Mouse (Mus musculus) CH12.LX (cell line): Measurements from ENCODE around the gene Gm4881. TPM values are rescaled to one million over a fixed set of nuclear protein-coding genes. Genes with fewer than 3 reads are reported as not detected.
"Not testable (repeated sequence)": the region's sequence is repeated elsewhere in the genome, so short reads cannot be mapped to it uniquely, and the experiment has no call there.

Experiments
- DNase-seq: peaks from one replicate; pipeline ENCODE4 v3.0.0-alpha.2; 2013; ENCODE audit errors: extremely low read depth
- H3K27ac ChIP-seq: 2 replicates; pipeline ENCODE4 v1.5.1; 2012; ENCODE audit warnings: low read depth, mild to moderate bottlenecking, control low read depth, moderate library complexity; ENCODE audit not compliant: insufficient read depth
- H3K27me3 ChIP-seq: replicated peaks from 2 replicates; pipeline ENCODE3; 2012; ENCODE audit warnings: inconsistent platforms
- H3K36me3 ChIP-seq, 2 experiments: replicated peaks in 1 of 2; 2 replicates each; pipeline versions ENCODE3 to v1.6.1; 2012; ENCODE audit warnings: inconsistent platforms in 1 of 2, low read length in 1 of 2, mild to moderate bottlenecking in 1 of 2, mixed read lengths in 1 of 2, moderate library complexity in 1 of 2; ENCODE audit not compliant: control insufficient read depth in 1 of 2, insufficient read depth in 1 of 2
- H3K4me1 ChIP-seq, 2 experiments: 2 replicates each; pipeline ENCODE4 v1.6.1; 2012; ENCODE audit warnings: inconsistent platforms in 1 of 2, moderate library complexity in 1 of 2; ENCODE audit not compliant: insufficient read depth in 2 of 2, control insufficient read depth in 1 of 2
- H3K4me2 ChIP-seq: 2 replicates; pipeline ENCODE4 v1.6.1; 2012; ENCODE audit warnings: low read depth, mild to moderate bottlenecking, control low read depth; ENCODE audit not compliant: poor library complexity, insufficient read depth, severe bottlenecking
- H3K4me3 ChIP-seq, 3 experiments: fragments of 150-350 bp in 1 of 3; sonication (generic) in 1 of 3; replicated peaks in 1 of 3; 2 replicates each; pipeline versions ENCODE3 to v1.5.1; 2011 to 2012; ENCODE audit warnings: low read depth in 2 of 3, low read length in 2 of 3, mild to moderate bottlenecking in 2 of 3, moderate library complexity in 2 of 3, control low read depth in 1 of 3, improper control_type of control experiment in 1 of 3, inconsistent platforms in 1 of 3, mixed read lengths in 1 of 3; ENCODE audit not compliant: poor library complexity in 1 of 3
- H3K79me2 ChIP-seq: replicated peaks from 2 replicates; pipeline ENCODE4 v1.6.1; 2012; ENCODE audit warnings: mild to moderate bottlenecking, moderate library complexity; ENCODE audit not compliant: control insufficient read depth, poor library complexity, insufficient read depth, severe bottlenecking; ENCODE audit errors: extremely low read depth
- H3K9ac ChIP-seq: 2 replicates; pipeline ENCODE4 v1.6.1; 2012; ENCODE audit warnings: low read depth, mild to moderate bottlenecking, control low read depth, moderate library complexity; ENCODE audit not compliant: insufficient read depth
- H3K9me3 ChIP-seq: replicated peaks from 2 replicates; pipeline ENCODE3; 2012; ENCODE audit warnings: low read length, inconsistent platforms, mixed read lengths
- KAT2A ChIP-seq: IDR thresholded peaks from 2 replicates; pipeline ENCODE4 v1.6.1; 2012; ENCODE audit warnings: low read length, improper control_type of control experiment, inconsistent platforms; ENCODE audit not compliant: insufficient replicate concordance
- MXI1 ChIP-seq: IDR thresholded peaks from 2 replicates; pipeline ENCODE4 v1.6.1; 2011; ENCODE audit warnings: mild to moderate bottlenecking, low read depth, low read length, improper control_type of control experiment
- USF1 ChIP-seq: IDR thresholded peaks from 2 replicates; pipeline ENCODE4 v1.6.1; 2014; ENCODE audit warnings: low read depth, mild to moderate bottlenecking, inconsistent platforms, low read length, improper control_type of control experiment
- ZKSCAN1 ChIP-seq: IDR thresholded peaks from 2 replicates; pipeline ENCODE4 v1.6.1; 2012; ENCODE audit warnings: low read depth, inconsistent platforms, low read length, improper control_type of control experiment, borderline replicate concordance
- ZNF384 ChIP-seq: IDR thresholded peaks from 2 replicates; pipeline ENCODE4 v1.6.1; 2012; ENCODE audit warnings: low read depth, low read length, improper control_type of control experiment, inconsistent platforms
- dilution Hi-C: fragments of 300-500 bp; cut with MboI; formaldehyde crosslinking; loops from 2 replicates; pipeline ENCODE4 v1.14.3; 2020; ENCODE audit warnings: low sequenced_read_pairs; ENCODE audit not compliant: extremely low pct_unique_long_range_greater_than_20kb, extremely low pct_ligation_motif_present
- in situ Hi-C: fragments of 300-500 bp; cut with MboI; formaldehyde crosslinking; loops from 3 replicates; pipeline ENCODE4 v1.14.3; 2019; ENCODE audit warnings: low sequenced_read_pairs, low pct_ligation_motif_present, low pct_unique_long_range_greater_than_20kb, mixed read lengths
- polyA plus RNA-seq: library from polyadenylated mRNA; unstranded; fragments of >175 nt; gene quantifications from 2 replicates; pipeline ENCODE4 v1.2.1, GENCODE M21; 2012; ENCODE audit warnings: low read depth; ENCODE audit not compliant: insufficient read length
- total RNA-seq, 2 experiments: library from RNA; depleted of rRNA; stranded (reverse); fragments of 300-350 nt in 1 of 2; fragments of >200 nt in 1 of 2; gene quantifications; 2 replicates each; pipeline ENCODE4 v1.2.3; 2012 to 2014

Gene Gm4881
- total and polyA plus RNA-seq, 3 experiments = not detected

- peaks cover 14 to 64% of the 10 kb centered on the region in 2 experiments for H3K4me1 ChIP-seq
- dilution Hi-C loops = no loop called here
These were observed 48.0 kb downstream of the Gm4881 start for GRCm38 (mm10) chr7:24896269-24896668.

GRCm38 (mm10) chr7:24895749-24896148 lies 48.5 kb downstream of the Gm4881 start:
- dilution Hi-C loops, DNase-seq, H3K27me3 ChIP-seq, in situ Hi-C loops, H3K4me2 ChIP-seq, H3K9ac ChIP-seq, H3K4me3 ChIP-seq, H3K9me3 ChIP-seq: not testable (repeated sequence)
- TF ChIP-seq ZNF384 = peak; percentile 59
- Histone ChIP-seq H3K79me2 (peaks cover 12% of the 10 kb centered on the region), H3K27ac (peak overlapping the region; percentile 82), H3K4me1 (peaks cover 13 to 64% of the 10 kb centered on the region in 2 experiments), H3K36me3 (peaks cover 15 to 23% of the 10 kb centered on the region in 2 experiments)

More at GRCm38 (mm10) chr7:24896269-24896668, 48.0 kb downstream of the Gm4881 start:
- no peak overlapping the region for H3K9ac ChIP-seq
- no peaks in the 10 kb centered on the region for H3K27me3 ChIP-seq
- H3K4me3 ChIP-seq = no peak overlapping the region
- in situ Hi-C loops = no loop called here
- peak overlapping the region; percentile 82 for H3K27ac ChIP-seq
- H3K4me2 ChIP-seq = peak overlapping the region; percentile 5; the same call in 1 of the 2 replicates
- H3K36me3 ChIP-seq = peaks cover 16 to 26% of the 10 kb centered on the region in 2 experiments
- TF ChIP-seq KAT2A = no peak
- TF ChIP-seq ZKSCAN1 = no peak
- TF ChIP-seq MXI1 = no peak
- H3K9me3 ChIP-seq = peaks cover 4% of the 10 kb centered on the region
- DNase-seq = peak; percentile 70
- H3K79me2 ChIP-seq = peaks cover 12% of the 10 kb centered on the region

GRCm38 (mm10) chr7:24892125-24892583 lies 52.1 kb downstream of the Gm4881 start:
- peaks cover 14% of the 10 kb centered on the region for H3K79me2 ChIP-seq
- 0 out of 2 replicates have a peak overlapping the region, but pooled peaks have one; percentile 7 for H3K4me2 ChIP-seq
- H3K4me3 ChIP-seq = no peak overlapping the region
- dilution Hi-C loops (no loop called here), in situ Hi-C loops (no loop called here)
- H3K27ac ChIP-seq = peak overlapping the region; percentile 38; the same call in 1 of the 2 replicates
- H3K36me3 ChIP-seq = peaks cover 33 to 41% of the 10 kb centered on the region in 2 experiments
- TF ChIP-seq USF1 (no peak), ZNF384 (peak; percentile 42; the same call in 1 of the 2 replicates)
- peaks cover 4% of the 10 kb centered on the region for H3K9me3 ChIP-seq
- no peak for DNase-seq
- H3K4me1 ChIP-seq = peaks cover 9 to 88% of the 10 kb centered on the region in 2 experiments
- no peaks in the 10 kb centered on the region for H3K27me3 ChIP-seq
- H3K9ac ChIP-seq = no peak overlapping the region
